Mouse (Mus musculus) myocyte (in vitro differentiated cells): ENCODE measurements around the gene Cntn2.

Experiments used
- CEBPB ChIP-seq: IDR thresholded peaks from 2 replicates; pipeline ENCODE4 v1.6.1; 2011; ENCODE audit warnings: mild to moderate bottlenecking, moderate library complexity; ENCODE audit not compliant: poor library complexity, insufficient read depth, severe bottlenecking
- E2F4 ChIP-seq: IDR thresholded peaks from one replicate; pipeline ENCODE4 v1.6.1; 2011; ENCODE audit warnings: mild to moderate bottlenecking, control low read depth, moderate library complexity; ENCODE audit not compliant: insufficient read depth
- MAX ChIP-seq: IDR thresholded peaks from one replicate; pipeline ENCODE4 v1.6.1; 2011; ENCODE audit warnings: low read depth, mild to moderate bottlenecking, control low read depth
- MYOD1 ChIP-seq, 3 experiments: IDR thresholded peaks; one replicate each; pipeline ENCODE4 v1.6.1; 2011; ENCODE audit warnings: control low read depth in 2 of 3, low read depth in 2 of 3, mild to moderate bottlenecking in 2 of 3, moderate library complexity in 1 of 3; ENCODE audit not compliant: insufficient read length in 2 of 3, control insufficient read depth in 1 of 3
- MYOG ChIP-seq, 3 experiments: IDR thresholded peaks; one replicate each; pipeline ENCODE4 v1.6.1; 2011; ENCODE audit warnings: control low read depth in 2 of 3, low read depth in 2 of 3, mild to moderate bottlenecking in 2 of 3; ENCODE audit not compliant: insufficient read length in 2 of 3, control insufficient read depth in 1 of 3, insufficient read depth in 1 of 3
- POLR2A ChIP-seq: IDR thresholded peaks from one replicate; pipeline ENCODE4 v1.6.1; 2011; ENCODE audit warnings: low read depth, mild to moderate bottlenecking, control low read depth, moderate library complexity; ENCODE audit not compliant: insufficient read length
- POLR2AphosphoS2 ChIP-seq: IDR thresholded peaks from one replicate; pipeline ENCODE4 v1.6.1; 2011; ENCODE audit warnings: low read depth, control low read depth; ENCODE audit not compliant: insufficient read length
- SRF ChIP-seq: IDR thresholded peaks from one replicate; pipeline ENCODE4 v1.6.1; 2011; ENCODE audit warnings: low read depth; ENCODE audit not compliant: control insufficient read depth, insufficient read length
- TCF12 ChIP-seq: IDR thresholded peaks from one replicate; pipeline ENCODE4 v1.6.1; 2011; ENCODE audit warnings: mild to moderate bottlenecking, control low read depth; ENCODE audit not compliant: poor library complexity, insufficient read depth, severe bottlenecking
- USF1 ChIP-seq: IDR thresholded peaks from one replicate; pipeline ENCODE4 v1.6.1; 2011; ENCODE audit warnings: low read depth, mild to moderate bottlenecking, control low read depth, moderate library complexity

GRCm38 (mm10) chr1:132543789-132544188 is 733 bp upstream of the Cntn2 start:
- TF ChIP-seq POLR2AphosphoS2: no peak
- no peak for TF ChIP-seq USF1
- TF ChIP-seq MYOD1 (IDR thresholded peaks at IDR 0.05; ENCODE audit: control insufficient read depth in 1 of 3, insufficient read length in 2 of 3, low read depth in 2 of 3): no peak
- TF ChIP-seq POLR2A: no peak
- no peak for TF ChIP-seq MAX
- TF ChIP-seq MYOG (IDR thresholded peaks at IDR 0.05; ENCODE audit: control insufficient read depth in 1 of 3, insufficient read depth in 1 of 3, insufficient read length in 2 of 3, low read depth in 2 of 3): no peak
- TF ChIP-seq E2F4: no peak
- no peak for TF ChIP-seq TCF12
- TF ChIP-seq CEBPB: no peak
- TF ChIP-seq SRF: no peak
